Mouse (Mus musculus) heart, postnatal 0 days (tissue): ENCODE measurements around the gene Pdp2.
A peak's percentile ranks its signal among the peaks of the same experiment; 100 is the strongest.
"Not testable (repeated sequence)": the region's sequence is repeated elsewhere in the genome, so short reads cannot be mapped to it uniquely, and the experiment has no call there.

ENCODE experiments used
- CTCF ChIP-seq: IDR thresholded peaks from 2 replicates; pipeline ENCODE4 v1.5.1; 2016; ENCODE audit warnings: antibody characterized with exemption, control low read depth, low read depth
- EP300 ChIP-seq: IDR thresholded peaks from 2 replicates; pipeline ENCODE4 v1.6.1; 2016; ENCODE audit warnings: antibody characterized with exemption, low read depth

DNA sequence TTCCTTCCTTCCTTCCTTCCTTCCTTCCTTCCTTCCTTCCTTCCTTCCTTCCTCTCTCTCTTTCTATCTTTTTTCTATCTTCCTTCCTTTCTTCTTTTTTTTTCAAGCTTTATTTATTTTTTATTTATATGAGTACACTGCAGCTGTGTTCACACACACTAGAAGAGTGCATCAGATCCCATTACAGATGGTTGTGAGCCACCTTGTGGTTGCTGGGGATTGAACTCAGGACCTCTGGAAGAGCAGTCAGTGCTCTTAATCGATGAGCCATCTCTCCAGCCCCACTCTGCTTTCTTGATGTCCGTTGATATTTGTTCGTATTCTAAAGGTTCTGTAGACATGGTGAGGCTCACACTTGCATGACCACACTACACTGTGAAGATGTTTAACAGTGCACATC, 52.9 kb downstream of the Pdp2 start:
- peak; percentile 42 for TF ChIP-seq CTCF
- TF ChIP-seq EP300 = not testable (repeated sequence)
